Mouse (Mus musculus) left cerebral cortex, postnatal 36 days (tissue): Measurements from ENCODE around the gene Abcc5. TPM values are rescaled to one million over a fixed set of nuclear protein-coding genes. Genes with fewer than 3 reads are reported as not detected.
"Not testable (repeated sequence)": the region's sequence is repeated elsewhere in the genome, so short reads cannot be mapped to it uniquely, and the experiment has no call there.

ENCODE experiments used
- DNase-seq, 2 experiments: peaks; one replicate each; pipeline ENCODE4 v3.0.0; 2021 to 2022; ENCODE audit warnings: low spot score in 2 of 2, mixed read lengths in 1 of 2
- intact Hi-C: fragments of 180-260 bp; cut with DNase I; formaldehyde crosslinking; loops from one replicate; pipeline ENCODE4 v1.15.1; 2025
- total RNA-seq, 2 experiments: library from RNA; stranded (reverse); gene quantifications; 2 replicates each; pipeline ENCODE4 v1.2.3; 2021

Gene Abcc5
- total RNA-seq, 2 experiments from 2014 or later: 167 to 264 TPM

DNA sequence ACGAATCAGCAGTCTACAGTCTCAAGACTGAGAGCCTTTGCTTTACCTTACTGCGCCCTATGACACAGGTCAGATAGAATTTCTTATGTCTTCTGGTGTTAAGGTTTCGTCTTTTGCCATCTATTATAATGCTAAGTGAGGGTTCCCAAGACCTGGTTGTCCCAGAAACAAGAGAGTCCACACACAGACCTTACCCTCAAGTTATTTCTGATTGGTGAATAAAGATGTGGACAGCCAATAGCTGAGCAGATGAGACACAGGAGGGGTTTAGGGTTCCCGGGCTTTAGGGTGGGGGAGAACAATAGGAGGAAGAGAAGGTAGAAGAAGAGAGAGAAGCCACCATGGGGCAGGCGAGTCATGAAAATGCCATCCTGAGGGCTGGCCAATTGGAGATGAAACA is 50.9 kb downstream of the Abcc5 start:
- intact Hi-C loops: no loop called here
- no peak for DNase-seq

DNA sequence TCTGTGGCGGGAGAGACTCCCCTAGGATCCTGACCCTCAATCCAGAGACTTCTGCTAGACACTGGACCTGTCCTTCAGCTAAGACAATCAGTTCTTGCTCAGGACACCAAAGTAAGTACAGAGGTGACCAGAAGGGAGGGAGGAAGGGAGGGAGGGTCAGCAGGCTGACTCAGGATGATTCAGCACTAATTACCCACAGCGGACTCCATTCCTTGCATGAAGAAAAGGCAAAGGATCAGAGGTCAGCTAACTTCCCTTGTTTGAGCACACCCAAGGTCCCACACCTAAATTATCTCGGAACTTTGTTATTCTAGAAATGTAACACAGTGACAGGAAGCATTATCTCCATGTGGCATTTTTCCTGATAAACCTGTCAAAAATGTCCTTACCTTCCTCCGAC is 54.5 kb downstream of the Abcc5 start:
- intact Hi-C loops: no loop called here
- DNase-seq: no peak

DNA sequence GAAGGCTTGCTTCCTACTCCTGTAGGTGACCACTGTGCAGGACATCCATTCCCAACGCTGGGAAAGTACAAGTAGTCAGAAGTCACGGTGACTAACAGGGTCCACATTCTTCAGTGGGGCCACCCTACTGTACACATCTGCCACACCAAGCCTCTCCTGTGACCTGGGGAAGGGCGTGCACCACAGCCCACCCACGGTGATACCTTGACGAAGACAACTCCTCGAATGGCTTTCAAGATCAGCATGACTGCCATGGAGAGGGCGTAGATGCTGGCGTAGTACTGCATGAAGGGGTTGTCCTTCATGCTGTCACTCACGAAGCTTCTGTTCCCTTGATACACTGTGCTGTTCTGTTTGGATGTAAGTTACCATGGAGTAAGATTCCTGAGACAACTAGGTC is 58.0 kb downstream of the Abcc5 start:
- intact Hi-C loops: no loop called here
- no peak for DNase-seq

DNA sequence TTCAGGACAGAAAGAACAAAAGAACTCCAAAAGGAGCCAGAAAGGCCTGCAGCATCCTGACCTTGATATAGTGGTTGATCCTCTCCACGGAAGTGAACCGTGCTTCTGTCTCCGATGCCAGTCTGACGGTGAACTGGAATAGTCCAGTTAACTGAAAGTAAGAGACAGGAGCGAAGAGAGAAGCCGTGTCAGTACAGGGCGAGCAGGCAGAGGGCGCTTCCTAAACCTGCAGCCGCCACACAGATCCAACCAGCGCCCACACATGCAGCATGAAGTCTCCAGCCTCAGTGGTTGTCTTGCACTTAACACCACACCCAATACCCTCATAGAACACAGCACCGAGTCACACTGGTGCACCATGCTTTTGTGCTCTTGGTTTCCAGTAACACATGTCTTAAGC is 64.1 kb downstream of the Abcc5 start:
- DNase-seq: no peak
- intact Hi-C loops: no loop called here

DNA sequence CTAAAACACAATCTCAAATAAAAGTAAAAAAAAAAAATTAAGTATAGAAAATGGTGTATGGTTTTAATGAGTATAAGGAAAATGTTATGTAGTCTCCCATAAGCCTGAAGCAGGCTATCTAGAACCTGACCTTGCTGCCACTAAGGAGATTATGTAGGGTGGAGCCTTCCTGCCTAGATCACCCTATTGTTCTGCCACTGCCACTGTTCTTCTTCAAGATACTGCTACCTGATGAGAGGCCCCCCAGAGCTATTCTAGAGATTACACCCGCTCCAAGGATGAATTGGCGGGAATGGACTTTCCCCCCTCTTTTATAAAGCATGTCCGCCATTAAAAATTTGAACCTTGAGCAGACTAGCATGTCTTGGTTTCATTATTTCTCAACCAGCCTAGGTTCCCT is 64.7 kb downstream of the Abcc5 start:
- intact Hi-C loops: not testable (repeated sequence)

DNA sequence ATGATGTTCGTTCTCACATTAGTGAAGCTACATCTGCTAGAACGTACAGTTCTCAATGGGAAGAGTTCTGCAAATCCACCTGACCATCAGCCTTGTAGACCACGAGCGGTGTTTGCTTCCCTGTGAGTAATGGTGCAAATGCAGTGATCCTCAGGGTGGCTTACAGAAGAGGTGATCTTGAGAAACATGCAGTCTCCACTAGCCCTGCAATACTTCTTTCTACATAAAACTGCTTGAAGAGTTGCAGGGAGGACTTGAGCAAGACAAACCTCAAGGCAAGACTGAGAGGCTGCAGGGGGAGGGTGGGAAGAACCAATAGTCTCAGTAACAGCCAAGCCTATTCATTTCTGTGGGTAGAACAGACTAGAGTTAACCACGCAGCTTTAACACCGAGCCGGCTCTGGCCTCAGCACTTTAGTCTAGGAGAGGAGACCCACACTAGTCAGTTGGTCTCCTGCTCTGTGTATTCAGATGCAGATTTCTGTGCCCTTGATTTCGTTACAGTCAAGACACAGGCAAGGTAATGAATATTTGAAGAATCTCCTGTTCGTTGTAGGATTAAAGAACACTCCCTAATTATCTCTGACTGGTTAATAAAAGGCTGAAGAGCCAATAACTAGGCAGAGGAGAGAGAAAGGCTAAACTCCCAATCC is 66.4 kb downstream of the Abcc5 start:
- intact Hi-C loops: no loop called here
- no peak for DNase-seq

More for the DNA sequence above, 64.7 kb downstream of the Abcc5 start:
- DNase-seq: not testable (repeated sequence)

DNA sequence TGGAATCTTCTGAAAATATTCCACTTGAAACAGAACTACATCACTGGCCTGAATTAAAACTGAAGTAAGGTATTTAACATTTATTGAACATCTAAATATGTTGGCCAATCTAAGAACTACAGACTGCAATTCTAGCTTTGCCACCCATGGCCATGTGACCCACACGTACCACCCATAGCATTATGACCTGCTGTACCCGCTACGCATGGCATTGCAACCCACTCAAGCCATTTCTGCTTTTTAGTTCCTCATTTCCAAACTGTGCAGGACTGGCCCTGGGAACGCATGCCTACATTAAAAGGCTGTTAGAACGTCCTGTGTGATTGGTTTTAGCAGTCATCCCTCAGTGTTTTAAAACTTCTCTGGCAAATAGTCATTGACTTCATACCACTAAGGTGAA is 68.4 kb downstream of the Abcc5 start:
- intact Hi-C loops: no loop called here
- no peak for DNase-seq

DNA sequence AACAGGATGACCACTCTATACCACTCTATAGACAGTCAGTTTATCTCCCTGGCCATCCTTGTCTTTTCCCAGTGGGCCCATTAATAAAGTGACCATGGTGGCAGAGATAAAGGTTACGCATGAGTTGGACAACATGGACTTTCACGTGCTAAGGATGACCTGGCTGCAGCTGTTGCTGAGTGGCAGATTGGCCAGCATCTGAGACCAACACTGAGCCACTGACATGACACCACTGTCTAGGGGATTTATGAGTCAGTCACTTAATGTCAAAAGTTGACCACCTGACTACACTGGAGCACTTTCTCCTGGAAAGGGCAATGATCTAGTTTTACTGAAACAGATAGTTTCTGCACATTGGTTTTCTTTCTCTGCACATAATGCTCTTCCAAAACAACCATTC is 71.4 kb downstream of the Abcc5 start:
- no peak for DNase-seq
- intact Hi-C loops: no loop called here

DNA sequence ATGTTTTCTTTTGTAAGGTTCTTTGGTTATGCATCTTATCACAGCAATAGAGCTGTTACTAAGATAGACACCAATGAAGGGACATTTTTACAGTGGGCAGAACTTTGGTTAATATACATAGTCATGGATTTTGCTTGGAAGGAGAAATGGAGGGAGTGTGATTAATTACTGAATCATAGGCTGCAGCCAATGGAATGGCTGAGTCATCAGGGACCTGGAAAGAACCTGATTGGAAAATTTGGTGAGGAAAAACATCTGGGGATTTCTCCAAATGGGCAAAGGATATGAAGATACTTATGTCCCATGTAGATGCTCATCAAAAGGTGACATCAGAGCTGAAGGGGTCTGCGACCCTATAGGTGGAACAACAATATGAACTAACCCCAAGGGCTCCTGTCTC is 72.2 kb downstream of the Abcc5 start:
- intact Hi-C loops: no loop called here

DNA sequence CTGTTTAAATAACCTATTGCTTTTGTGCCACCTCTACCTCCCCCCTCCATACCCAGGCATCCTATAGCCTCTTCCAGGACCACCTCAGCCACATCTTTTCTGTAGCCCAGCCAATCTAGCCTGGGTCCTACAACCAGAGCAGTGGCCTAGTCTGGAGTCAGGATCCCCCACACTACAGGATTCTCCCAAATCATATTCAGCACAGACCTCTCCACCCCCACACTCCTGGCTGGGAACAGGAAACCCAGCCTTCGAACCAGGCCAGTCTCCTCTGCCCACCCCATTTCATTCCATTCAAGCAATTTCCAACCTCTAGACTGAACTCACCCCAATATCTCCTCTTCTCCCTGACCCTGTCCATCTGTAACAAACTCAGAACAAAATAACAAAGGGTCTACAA is 80.7 kb downstream of the Abcc5 start:
- intact Hi-C loops: no loop called here
- DNase-seq: no peak

More for the DNA sequence above, 72.2 kb downstream of the Abcc5 start:
- no peak for DNase-seq

DNA sequence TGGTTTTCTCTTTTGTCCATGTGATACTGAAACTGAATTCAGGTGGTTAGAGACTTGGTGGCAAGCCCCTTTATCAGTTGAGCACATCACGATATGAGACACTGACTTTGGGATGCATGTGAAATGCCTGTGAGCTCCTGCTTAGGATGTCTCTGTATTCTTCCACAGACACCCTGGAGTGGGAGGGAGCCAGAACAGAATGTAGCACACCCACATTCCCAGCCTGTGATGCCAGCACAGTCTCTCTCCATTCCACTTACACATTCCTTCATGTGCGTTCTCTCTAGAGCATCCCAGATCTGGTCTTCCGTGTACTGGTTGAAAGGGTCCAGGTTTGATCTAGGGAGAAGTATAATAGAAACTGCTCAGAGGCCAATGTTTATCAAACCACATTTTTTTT is 87.6 kb downstream of the Abcc5 start:
- peak; percentile 64 to 80 for DNase-seq
- intact Hi-C loops: no loop called here

DNA sequence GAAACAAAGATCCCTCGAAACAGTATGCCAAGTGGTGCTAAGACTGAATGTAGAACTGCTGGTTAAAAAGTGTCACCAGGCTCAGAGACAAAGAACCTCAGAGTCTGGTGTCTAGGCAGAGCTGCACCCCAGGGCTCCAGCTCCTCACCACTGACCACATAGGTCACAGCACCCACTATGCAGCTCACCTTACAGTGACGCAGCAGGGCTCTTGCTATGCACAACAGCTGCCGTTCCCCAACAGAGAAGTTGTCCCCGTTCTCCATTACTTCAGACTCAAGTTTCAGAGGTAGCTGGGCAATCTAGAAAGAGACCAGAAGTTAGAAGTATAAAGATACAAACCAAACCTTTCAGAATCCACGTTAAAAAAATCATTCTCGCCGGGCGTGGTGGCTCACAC is 91.3 kb downstream of the Abcc5 start:
- intact Hi-C loops: no loop called here
- DNase-seq: no peak

DNA sequence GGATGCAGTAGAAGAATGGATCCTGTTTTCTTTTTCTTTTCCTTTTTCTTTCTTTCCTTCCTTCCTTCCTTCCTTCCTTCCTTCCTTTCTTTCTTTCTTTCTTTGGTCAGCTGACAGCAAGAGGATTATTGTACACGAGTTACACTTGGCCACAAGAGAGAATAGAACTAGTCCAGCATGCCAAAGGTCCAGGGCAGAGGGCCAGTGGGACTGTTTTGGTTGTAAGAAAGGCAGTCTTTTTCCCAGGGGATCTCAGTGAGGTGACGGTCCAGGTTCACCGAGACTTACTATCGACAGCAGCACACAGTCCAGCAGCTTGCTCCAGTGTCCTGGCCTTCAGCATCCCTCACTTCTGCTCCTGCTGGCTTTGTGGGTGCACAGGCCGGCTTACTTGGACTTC is 97.9 kb downstream of the Abcc5 start:
- intact Hi-C loops: no loop called here
- no peak for DNase-seq

DNA sequence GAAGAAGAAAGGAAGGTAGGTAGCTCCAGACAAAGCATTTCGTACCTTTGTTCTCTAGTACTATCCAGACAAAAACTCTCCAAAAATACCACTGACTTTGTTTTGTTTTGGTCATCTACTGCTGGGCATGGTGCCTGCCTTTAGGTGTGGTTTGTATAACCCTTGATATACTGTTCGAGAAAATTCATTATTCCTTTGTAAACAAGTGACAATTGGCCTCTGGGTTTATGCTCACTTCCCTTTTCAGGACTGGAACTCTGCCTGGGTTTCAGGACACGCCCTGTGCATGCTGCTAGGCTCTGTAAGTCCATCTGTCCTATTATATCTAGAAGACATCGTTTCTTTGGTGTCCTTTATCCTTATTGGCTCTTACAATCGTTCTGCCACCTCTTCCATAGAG is 100.9 kb downstream of the Abcc5 start, which contains the start of gene Cyp2ab1:
TSS of gene Cyp2ab1 (minus strand) at position 119 of the 400 bp plus-strand sequence.
- DNase-seq: no peak
- intact Hi-C loops: no loop called here

DNA sequence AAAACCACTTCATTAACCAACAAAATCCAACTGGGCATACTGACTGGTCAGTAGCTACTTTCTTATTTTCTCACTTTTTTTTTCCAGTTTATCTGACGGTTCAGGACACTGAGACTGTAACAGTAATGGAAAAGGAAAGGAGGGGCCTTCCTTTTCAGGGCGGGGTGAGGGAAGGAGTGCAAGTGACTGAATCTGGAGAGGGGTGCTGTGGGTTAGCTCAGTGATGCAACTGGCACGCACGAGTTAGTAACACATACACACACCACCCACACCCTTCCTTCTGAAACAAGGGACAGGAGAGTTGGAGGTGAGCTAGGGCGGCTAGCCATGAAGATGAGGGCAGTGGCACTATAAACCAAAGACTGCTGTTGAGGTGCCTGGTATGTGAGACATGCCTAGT is 102.3 kb downstream of the Abcc5 start:
- no peak for DNase-seq
- intact Hi-C loops: no loop called here

DNA sequence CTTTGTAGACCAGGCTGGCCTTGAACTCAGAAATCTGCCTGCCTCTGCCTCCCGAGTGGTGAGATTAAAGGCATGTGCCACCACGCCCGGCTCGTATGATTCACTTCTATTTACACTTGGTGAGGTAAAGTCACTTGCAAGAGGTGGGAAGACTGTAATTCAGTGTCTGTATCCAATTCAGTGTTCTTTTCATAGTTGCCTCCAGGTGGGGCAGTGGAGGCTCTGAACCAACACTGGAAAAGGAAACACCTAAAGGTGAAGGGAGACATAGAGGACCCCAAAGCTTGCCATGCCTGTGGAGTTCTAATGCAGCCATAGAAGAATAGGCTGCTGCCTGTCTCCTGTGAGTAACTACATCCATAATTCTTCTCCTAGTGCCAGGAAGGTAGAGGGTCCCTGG is 103.9 kb downstream of the Abcc5 start:
- DNase-seq: no peak
- intact Hi-C loops: no loop called here

DNA sequence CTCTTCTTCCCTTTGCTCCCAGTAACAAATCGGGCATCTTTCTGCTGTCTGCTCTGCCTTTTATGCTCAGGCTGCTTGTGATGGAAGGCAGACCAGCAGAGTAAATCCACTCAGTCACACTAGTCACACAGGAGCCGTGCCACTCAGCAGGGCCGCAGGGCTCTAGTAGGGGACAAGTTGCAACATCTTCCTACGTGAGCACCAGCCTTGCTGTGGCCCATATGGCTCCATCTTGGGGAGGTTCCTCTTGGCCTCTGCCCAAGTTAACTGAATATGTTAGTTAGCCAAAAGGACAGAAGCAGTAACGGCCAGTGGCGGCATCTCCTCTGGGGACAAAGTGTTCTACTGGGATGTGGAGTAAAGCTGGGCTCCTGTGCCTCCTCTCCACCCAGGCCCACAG is 109.4 kb downstream of the Abcc5 start:
- no peak for DNase-seq

DNA sequence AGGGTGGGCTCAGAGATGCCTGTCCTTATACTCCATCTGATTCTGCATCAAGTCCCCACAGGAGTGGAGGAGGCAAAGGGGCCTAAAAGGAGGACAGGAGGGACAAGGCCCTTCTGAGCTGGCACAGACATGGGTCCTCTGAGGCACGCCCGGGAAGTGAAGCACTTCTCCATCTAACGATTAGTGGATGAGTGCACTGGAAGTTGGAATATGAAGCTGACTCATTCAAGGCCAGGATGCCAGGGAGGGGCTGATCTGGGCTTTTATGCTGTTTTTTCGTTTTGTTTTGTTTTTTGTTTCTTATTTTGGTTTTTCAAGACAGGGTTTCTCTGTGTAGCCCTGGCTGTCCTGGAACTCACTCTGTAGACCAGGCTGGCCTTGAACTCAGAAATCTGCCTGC is 110.9 kb downstream of the Abcc5 start:
- intact Hi-C loops: no loop called here
- DNase-seq: no peak

More for the DNA sequence above, 109.4 kb downstream of the Abcc5 start:
- intact Hi-C loops: no loop called here

DNA sequence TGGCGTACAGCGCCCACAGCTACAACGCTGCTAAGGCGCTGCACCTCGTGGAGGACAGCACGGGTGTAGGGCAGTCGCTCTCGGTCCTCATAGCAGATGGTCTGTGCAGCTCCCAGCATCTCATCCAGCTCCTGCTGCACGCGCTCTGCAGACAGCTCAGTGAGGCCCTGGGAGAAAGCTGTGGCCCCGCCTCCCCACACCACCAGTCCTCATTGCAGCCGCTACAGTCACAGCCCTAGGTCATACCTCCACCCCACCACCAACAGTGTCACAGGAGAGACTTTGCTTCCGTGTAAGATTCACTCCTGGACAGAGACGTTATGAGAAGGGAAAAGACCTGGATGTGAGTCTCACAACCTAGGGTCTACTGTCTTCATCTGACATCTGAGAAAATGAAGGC is 113.9 kb downstream of the Abcc5 start:
- no peak for DNase-seq
- intact Hi-C loops: no loop called here

DNA sequence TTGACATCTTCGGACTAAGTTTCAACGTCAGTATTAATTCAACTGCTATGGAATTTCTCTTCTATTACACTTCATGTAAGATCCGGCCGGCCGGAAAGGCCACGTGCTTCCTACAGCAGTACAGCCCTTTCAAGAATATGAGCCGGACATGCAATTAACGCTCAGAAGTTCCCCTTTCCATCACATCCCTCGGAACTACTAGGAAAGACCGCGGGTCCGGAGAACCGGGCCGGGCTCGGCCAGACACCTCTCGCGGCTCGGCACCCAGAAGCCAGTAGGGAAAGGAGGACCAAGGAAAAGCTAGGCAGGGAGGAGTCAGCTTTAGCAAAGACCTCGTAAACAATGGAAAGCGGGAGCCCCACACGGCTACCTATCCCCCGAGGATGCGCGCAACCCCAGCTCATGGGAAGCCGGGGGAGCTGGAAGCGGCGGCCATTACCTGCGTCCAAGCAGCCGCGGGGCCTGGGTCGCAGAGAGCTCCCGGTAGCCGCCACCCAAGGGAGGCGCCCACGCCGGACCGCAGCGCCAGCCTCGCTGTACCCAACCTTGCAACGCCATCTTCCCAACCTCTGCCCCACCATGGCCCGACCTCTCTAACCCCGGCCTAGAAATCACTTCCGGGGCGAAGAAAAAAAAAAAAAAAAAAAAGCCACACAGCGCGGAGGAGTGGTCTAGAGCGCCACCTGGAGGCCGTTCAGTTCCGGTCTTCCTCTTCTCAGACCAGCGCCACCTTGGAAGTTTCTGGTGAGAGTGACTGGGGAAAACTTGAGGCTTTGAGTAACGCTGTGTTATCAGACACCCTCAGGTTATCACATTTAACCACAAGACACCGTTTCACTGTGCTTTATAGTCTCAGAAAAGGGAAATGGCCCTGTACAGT is 124.2 kb downstream of the Abcc5 start, which contains the start of gene Parl:
TSS of gene Parl (minus strand) at position 618 of the 880 bp plus-strand sequence.
- peak; percentile 73 to 75 for DNase-seq
- intact Hi-C loops: loop anchor here (2.0 to 5.0 kb wide), 2 partner anchors 89 to 575 kb away; no protein-coding TSS in a partner anchor

DNA sequence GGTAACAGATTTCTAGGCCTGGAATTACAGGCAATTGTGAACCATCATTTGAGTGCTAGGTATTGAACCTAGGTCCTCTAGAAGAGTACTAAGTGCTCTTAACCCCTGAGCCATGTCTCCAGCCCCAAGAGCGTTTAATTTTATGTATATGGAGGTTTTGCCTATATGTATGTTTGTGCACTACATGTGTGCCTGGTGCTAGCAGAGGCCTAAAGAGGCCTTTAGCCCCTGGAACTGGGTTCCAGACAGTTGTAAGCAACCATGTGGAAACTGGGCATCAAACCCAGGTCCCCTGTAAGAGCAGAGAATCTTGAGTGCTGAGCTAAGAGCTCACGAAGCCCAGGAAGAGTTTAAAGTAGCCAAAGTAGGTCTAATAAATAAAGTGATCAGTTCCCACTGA is 126.1 kb downstream of the Abcc5 start:
- intact Hi-C loops: loop anchor here (5.0 kb wide), 1 partner anchor 573 kb away; no protein-coding TSS in a partner anchor
- no peak for DNase-seq
